Mouse (Mus musculus) left cerebral cortex, adult 18-20 months (tissue): ENCODE measurements around the gene Hist1h3h. TPM values are rescaled to one million over a fixed set of nuclear protein-coding genes. Genes with fewer than 3 reads are reported as not detected.
A peak's percentile ranks its signal among the peaks of the same experiment; 100 is the strongest.
"Not testable (repeated sequence)": the region's sequence is repeated elsewhere in the genome, so short reads cannot be mapped to it uniquely, and the experiment has no call there.

Experiments
- DNase-seq, 2 experiments: peaks; one replicate each; pipeline ENCODE4 v3.0.0; 2021 to 2022; ENCODE audit warnings: low spot score in 2 of 2, mixed read lengths in 1 of 2
- long read RNA-seq, 2 experiments: library from polyadenylated mRNA; stranded (forward); transcript quantifications; one replicate each; pipeline ENCODE4 v2.0.0; 2021
- total RNA-seq, 2 experiments: library from RNA; stranded (reverse); gene quantifications; 2 replicates each; pipeline ENCODE4 v1.2.3; 2021

Hist1h3h gene
- total RNA-seq, result 10 to 100 TPM; 57.9 to 62.6 TPM
- long read RNA-seq, experiment 1, result 0 reads
- long read RNA-seq, experiment 2, result 0 reads

GRCm38 (mm10) chr13:21717397-21718357, at the start of gene Hist1h3h:
Hist1h3h (plus strand) TSS chr13:21717659.
- peak; percentile 83 to 92 for DNase-seq

DNA sequence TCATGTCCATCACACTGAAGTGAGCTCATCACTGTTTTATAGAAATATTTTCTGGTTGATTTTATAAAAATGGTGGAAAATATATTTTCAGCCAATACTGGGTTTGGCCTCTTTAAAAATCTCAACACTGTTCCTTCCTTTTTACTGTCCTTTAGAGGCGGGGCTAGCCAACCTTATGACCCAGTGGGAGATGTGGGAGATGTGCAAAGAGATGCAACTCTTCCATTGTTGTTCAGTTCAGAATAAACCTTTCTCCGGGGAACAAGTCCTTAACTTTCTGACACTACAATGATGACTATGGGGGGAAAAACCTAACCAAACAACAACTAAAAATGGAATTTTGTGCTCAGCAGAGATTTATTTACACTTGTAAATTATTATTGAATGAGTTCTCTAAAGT, 40.2 kb upstream of the Hist1h3h start, which contains the start of gene Olfr1360:
Gene Olfr1360, minus strand, starts transcription at position 101 of the 400 bp plus-strand sequence.
- no peak for DNase-seq

DNA sequence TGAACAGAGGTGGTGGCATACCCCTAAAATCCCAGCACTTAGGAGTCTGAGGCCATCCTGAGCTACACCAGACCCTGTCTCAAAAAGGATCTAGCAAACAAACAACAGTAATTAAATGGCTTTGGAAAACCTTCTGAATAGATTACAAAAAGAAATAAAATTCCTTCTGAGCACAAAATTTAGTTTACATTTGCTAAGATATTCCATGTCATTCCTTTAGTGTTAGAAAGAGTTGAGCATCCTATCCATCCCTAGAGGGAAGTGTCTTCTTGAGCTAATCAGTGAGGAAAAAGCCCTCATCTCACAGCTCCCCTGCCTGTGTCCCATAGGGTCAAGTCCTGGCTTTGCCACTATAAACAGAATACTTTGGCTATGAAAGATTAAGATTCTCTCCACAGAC, 19.6 kb upstream of the Hist1h3h start, which contains the start of gene Olfr1359:
Gene Olfr1359, plus strand, starts transcription at position 301 of the 400 bp plus-strand sequence.
- no peak for DNase-seq

GRCm38 (mm10) chr13:21706669-21707068, 10.8 kb upstream of the Hist1h3h start:
- no peak for DNase-seq

- peak; percentile 90 to 91 for DNase-seq
Observed at GRCm38 (mm10) chr13:21710031-21710711, 7.3 kb upstream of the Hist1h3h start.

- peak; percentile 77 to 84 for DNase-seq
Observed at GRCm38 (mm10) chr13:21710821-21711525, 6.5 kb upstream of the Hist1h3h start.

GRCm38 (mm10) chr13:21711698-21712097, 5.8 kb upstream of the Hist1h3h start:
- DNase-seq, result no peak

DNA sequence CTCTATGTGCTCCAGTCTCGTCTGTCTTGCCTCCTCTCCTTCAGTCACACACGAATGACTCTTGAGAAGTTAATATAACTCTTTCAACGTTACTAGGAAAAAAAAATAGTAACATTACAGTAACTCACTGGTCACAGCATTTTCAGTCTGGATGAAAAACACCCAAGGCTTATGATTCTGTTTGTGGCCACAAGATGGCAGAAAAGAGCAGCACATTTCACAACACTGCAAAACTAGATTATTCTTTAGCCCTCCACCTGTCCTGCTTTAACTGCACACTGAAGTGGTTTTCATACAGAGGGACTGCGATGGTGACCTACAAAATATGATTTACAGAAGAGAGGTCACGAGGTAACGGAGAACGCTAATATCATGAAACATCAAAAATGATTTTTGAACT, 2.7 kb upstream of the Hist1h3h start:
- DNase-seq, result peak; percentile 69 to 72

- DNase-seq, result no peak
Observed at GRCm38 (mm10) chr13:21715131-21715863, 2.2 kb upstream of the Hist1h3h start.

DNA sequence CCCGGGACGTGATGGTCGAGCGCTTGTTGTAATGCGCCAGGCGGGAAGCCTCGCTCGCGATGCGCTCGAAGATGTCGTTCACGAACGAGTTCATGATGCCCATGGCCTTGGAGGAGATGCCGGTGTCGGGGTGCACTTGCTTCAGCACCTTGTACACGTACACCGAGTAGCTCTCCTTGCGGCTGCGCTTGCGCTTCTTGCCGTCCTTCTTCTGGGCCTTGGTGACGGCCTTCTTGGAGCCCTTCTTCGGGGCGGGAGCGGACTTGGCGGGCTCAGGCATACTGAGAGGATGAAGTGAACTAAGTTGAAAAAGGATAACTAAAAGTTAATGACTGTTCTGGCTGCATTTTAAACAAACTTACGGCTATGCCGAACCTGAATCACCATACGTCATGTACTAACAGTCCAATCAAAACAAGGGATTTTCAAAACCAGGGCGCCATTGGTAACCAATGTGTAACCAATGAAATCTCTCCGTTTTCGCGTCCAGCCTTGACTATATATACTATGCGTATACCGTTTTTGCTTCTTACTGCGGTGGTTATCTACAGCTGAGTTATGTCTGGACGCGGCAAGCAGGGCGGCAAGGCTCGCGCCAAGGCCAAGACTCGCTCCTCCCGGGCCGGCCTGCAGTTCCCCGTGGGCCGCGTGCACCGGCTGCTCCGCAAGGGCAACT, 1.5 kb upstream of the Hist1h3h start, which contains the start of the genes Hist1h2bl and Hist1h2ai:
Gene Hist1h2bl, minus strand, starts transcription at position 280 of the 676 bp plus-strand sequence.
Gene Hist1h2ai, plus strand, starts transcription at position 559 of the 676 bp plus-strand sequence.
- DNase-seq, result peak; percentile 74 to 83

GRCm38 (mm10) chr13:21716540-21717391, 693 bp upstream of the Hist1h3h start:
- peak in 1 of 2 experiments; percentile 8 for DNase-seq

- DNase-seq, result no peak
Observed at GRCm38 (mm10) chr13:21718381-21719080, 1.1 kb downstream of the Hist1h3h start.

DNA sequence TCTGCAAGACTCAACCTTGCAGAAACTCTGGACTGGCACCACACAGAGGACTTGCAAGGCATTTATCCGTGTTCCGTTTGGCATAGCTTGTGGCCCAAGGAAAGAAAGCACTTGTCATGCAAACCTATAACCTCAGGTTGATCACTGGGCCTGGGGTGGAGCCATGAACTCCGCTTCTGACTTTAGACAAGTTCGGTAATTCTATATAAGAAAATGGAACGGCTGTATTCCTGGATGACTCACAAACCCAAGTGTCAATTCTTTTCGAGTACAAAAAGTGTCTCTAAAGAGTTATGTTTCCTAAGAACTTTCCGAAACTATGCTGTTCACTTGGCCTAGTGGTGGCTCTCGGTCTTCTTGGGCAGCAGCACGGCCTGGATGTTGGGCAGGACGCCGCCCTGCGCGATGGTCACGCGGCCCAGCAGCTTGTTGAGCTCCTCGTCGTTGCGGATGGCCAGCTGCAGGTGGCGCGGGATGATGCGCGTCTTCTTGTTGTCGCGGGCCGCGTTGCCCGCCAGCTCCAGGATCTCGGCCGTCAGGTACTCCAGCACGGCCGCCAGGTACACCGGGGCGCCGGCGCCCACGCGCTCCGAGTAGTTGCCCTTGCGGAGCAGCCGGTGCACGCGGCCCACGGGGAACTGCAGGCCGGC, 3.8 kb downstream of the Hist1h3h start:
- DNase-seq, result not testable (repeated sequence)

DNA sequence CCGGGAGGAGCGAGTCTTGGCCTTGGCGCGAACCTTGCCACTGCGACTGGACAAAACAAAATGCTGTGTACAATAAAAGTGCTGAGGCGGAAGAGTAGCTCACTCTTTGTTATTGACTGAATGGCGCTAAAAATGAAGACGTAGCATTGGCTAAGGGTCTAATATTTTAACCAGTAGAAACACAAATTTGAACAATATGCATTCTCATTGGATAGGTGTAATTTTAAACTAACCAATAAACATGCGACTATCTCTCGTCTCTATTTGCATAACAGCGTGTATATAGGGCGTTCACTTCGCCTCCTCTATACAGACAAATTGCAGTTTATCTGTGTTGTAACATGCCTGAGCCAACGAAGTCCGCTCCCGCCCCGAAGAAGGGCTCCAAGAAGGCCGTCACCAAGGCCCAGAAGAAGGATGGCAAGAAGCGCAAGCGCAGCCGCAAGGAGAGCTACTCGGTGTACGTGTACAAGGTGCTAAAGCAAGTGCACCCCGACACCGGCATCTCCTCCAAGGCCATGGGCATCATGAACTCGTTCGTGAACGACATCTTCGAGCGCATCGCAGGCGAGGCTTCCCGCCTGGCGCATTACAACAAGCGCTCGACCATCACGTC, 4.4 kb downstream of the Hist1h3h start, which contains the start of gene Hist1h2bm:
Gene Hist1h2bm, plus strand, starts transcription at position 288 of the 616 bp plus-strand sequence.
- DNase-seq, result peak; percentile 54 to 55

GRCm38 (mm10) chr13:21722373-21722925, 5.0 kb downstream of the Hist1h3h start:
- DNase-seq, result no peak

- DNase-seq, result no peak
Observed at GRCm38 (mm10) chr13:21722993-21723836, 5.8 kb downstream of the Hist1h3h start.
